Mouse (Mus musculus) intestine, embryonic 16.5 days (tissue): ENCODE measurements at regions not wholly inside any gene's neighbourhood (a gene's known extent, or its start where the extent isn't known, plus 50 kb on each side); places are given as distances from the start of the nearest gene placed in this dataset.

Source experiments
- ATAC-seq: fragments of 200-750 bp; cut with Nextera tagmentation; 2 replicates; pipeline ENCODE4 v1.8.0; 2017; ENCODE audit warnings: moderate TSS enrichment, moderate library complexity
- H3K27ac ChIP-seq: fragments of 300-500 bp; sonication (generic); 2 replicates; pipeline ENCODE4 v1.5.1; 2014; ENCODE audit warnings: mild to moderate bottlenecking, low read length
- H3K27me3 ChIP-seq: fragments of 300-500 bp; sonication (generic); replicated peaks from 2 replicates; pipeline ENCODE4 v1.6.1; 2014; ENCODE audit warnings: low read length, control low read depth, mixed read lengths; ENCODE audit not compliant: control insufficient read depth, insufficient read depth
- H3K36me3 ChIP-seq: fragments of 300-500 bp; sonication (generic); 2 replicates; pipeline ENCODE4 v1.6.1; 2014; ENCODE audit warnings: low read length, control low read depth; ENCODE audit not compliant: control insufficient read depth, insufficient read depth
- H3K4me1 ChIP-seq: fragments of 300-500 bp; sonication (generic); 2 replicates; pipeline ENCODE4 v1.6.1; 2014; ENCODE audit warnings: low read length, control low read depth, mixed read lengths; ENCODE audit not compliant: control insufficient read depth, insufficient read depth
- H3K4me2 ChIP-seq: fragments of 300-500 bp; sonication (generic); 2 replicates; pipeline ENCODE4 v1.6.1; 2014; ENCODE audit warnings: low read depth, low read length, control low read depth
- H3K4me3 ChIP-seq: fragments of 300-500 bp; sonication (generic); 2 replicates; pipeline ENCODE4 v1.5.1; 2014; ENCODE audit warnings: mild to moderate bottlenecking, low read length
- H3K9ac ChIP-seq: fragments of 300-500 bp; sonication (generic); 2 replicates; pipeline ENCODE4 v1.6.1; 2014; ENCODE audit warnings: low read depth, low read length
- H3K9me3 ChIP-seq: fragments of 300-500 bp; sonication (generic); 2 replicates; pipeline ENCODE4 v1.6.1; 2016; ENCODE audit warnings: low read length, control low read depth; ENCODE audit not compliant: control insufficient read depth
- WGBS: fragments of 180-500 bp; shearing (Covaris S2); extraction: QIAGEN DNeasy Blood & Tissue Kit; methylation state at CpG from one replicate; pipeline ENCODE4 v1.1.7; 2014; 5-methylcytosine and 5-hydroxymethylcytosine counted together

GRCm38 (mm10) chr6:11647651-11648050 is 259.6 kb downstream of the Ndufa4 start:
- no peak for ATAC-seq
- Histone ChIP-seq H3K4me2 (no peak overlapping the region), H3K27ac (no peak overlapping the region), H3K9ac (no peak overlapping the region), H3K4me1 (no peaks in the 10 kb centered on the region), H3K27me3 (no peaks in the 10 kb centered on the region), H3K36me3 (no peaks in the 10 kb centered on the region), H3K4me3 (no peak overlapping the region), H3K9me3 (no peaks in the 10 kb centered on the region)
- 46% methylated on average over 1 of the region's 1 CpGs for WGBS

GRCm38 (mm10) chr6:11613331-11613730 is 294.0 kb downstream of the Ndufa4 start:
- no peak overlapping the region for H3K9ac ChIP-seq
- H3K36me3 ChIP-seq = no peaks in the 10 kb centered on the region
- WGBS = 68% methylated on average over 4 of the region's 4 CpGs
- H3K4me2 ChIP-seq = no peak overlapping the region
- no peaks in the 10 kb centered on the region for H3K27me3 ChIP-seq
- H3K9me3 ChIP-seq = no peaks in the 10 kb centered on the region
- no peak overlapping the region for H3K4me3 ChIP-seq
- no peak for ATAC-seq
- H3K4me1 ChIP-seq = no peaks in the 10 kb centered on the region
- no peak overlapping the region for H3K27ac ChIP-seq

- Histone ChIP-seq H3K9ac (no peak overlapping the region), H3K9me3 (no peaks in the 10 kb centered on the region), H3K4me2 (no peak overlapping the region), H3K4me1 (no peaks in the 10 kb centered on the region), H3K4me3 (no peak overlapping the region), H3K36me3 (no peaks in the 10 kb centered on the region), H3K27ac (no peak overlapping the region), H3K27me3 (no peaks in the 10 kb centered on the region)
- no peak for ATAC-seq
These were observed 299.1 kb downstream of the Ndufa4 start for GRCm38 (mm10) chr6:11608214-11608613.

- H3K4me2 ChIP-seq = no peak overlapping the region
- no peak for ATAC-seq
- no peaks in the 10 kb centered on the region for H3K27me3 ChIP-seq
- WGBS = 62% methylated on average over 2 of the region's 2 CpGs
- H3K9me3 ChIP-seq = no peaks in the 10 kb centered on the region
- H3K4me3 ChIP-seq = no peak overlapping the region
- no peak overlapping the region for H3K27ac ChIP-seq
- H3K9ac ChIP-seq = no peak overlapping the region
- no peaks in the 10 kb centered on the region for H3K4me1 ChIP-seq
- no peaks in the 10 kb centered on the region for H3K36me3 ChIP-seq
These were observed 299.6 kb downstream of the Ndufa4 start for GRCm38 (mm10) chr6:11607696-11608095.

- no peak for ATAC-seq
- Histone ChIP-seq H3K9me3 (no peaks in the 10 kb centered on the region), H3K27me3 (no peaks in the 10 kb centered on the region), H3K4me1 (no peaks in the 10 kb centered on the region), H3K4me2 (no peak overlapping the region), H3K27ac (no peak overlapping the region), H3K9ac (no peak overlapping the region), H3K4me3 (no peak overlapping the region), H3K36me3 (no peaks in the 10 kb centered on the region)
- WGBS = 76% methylated on average over 3 of the region's 3 CpGs
These were observed 301.2 kb downstream of the Ndufa4 start for GRCm38 (mm10) chr6:11606055-11606454.

- no peaks in the 10 kb centered on the region for H3K27me3 ChIP-seq
- no peaks in the 10 kb centered on the region for H3K4me1 ChIP-seq
- no peak overlapping the region for H3K4me2 ChIP-seq
- no peak for ATAC-seq
- WGBS = 72% methylated on average over 4 of the region's 4 CpGs
- no peaks in the 10 kb centered on the region for H3K36me3 ChIP-seq
- no peak overlapping the region for H3K27ac ChIP-seq
- H3K4me3 ChIP-seq = no peak overlapping the region
- H3K9me3 ChIP-seq = no peaks in the 10 kb centered on the region
- no peak overlapping the region for H3K9ac ChIP-seq
These were observed 301.8 kb downstream of the Ndufa4 start for GRCm38 (mm10) chr6:11605526-11605925.

- no peaks in the 10 kb centered on the region for H3K9me3 ChIP-seq
- H3K27ac ChIP-seq = no peak overlapping the region
- H3K4me1 ChIP-seq = no peaks in the 10 kb centered on the region
- no peak overlapping the region for H3K4me3 ChIP-seq
- no peaks in the 10 kb centered on the region for H3K27me3 ChIP-seq
- no peaks in the 10 kb centered on the region for H3K36me3 ChIP-seq
- WGBS = 46% methylated on average over 2 of the region's 2 CpGs
- no peak overlapping the region for H3K9ac ChIP-seq
- ATAC-seq = no peak
- H3K4me2 ChIP-seq = no peak overlapping the region
These were observed 312.4 kb downstream of the Ndufa4 start for GRCm38 (mm10) chr6:11594936-11595335.

- Histone ChIP-seq H3K27me3 (no peaks in the 10 kb centered on the region), H3K4me1 (no peaks in the 10 kb centered on the region), H3K4me2 (no peak overlapping the region), H3K36me3 (no peaks in the 10 kb centered on the region), H3K27ac (no peak overlapping the region), H3K9me3 (no peaks in the 10 kb centered on the region), H3K9ac (no peak overlapping the region), H3K4me3 (no peak overlapping the region)
- ATAC-seq = 0 out of 2 replicates have a peak, but pooled peaks have one; percentile 23
- WGBS = 52% methylated on average over 14 of the region's 14 CpGs
These were observed 313.6 kb downstream of the Ndufa4 start for GRCm38 (mm10) chr6:11593583-11594271.

- H3K9ac ChIP-seq = no peak overlapping the region
- H3K27me3 ChIP-seq = no peaks in the 10 kb centered on the region
- no peaks in the 10 kb centered on the region for H3K36me3 ChIP-seq
- no peak for ATAC-seq
- no peak overlapping the region for H3K27ac ChIP-seq
- H3K4me1 ChIP-seq = no peaks in the 10 kb centered on the region
- no peaks in the 10 kb centered on the region for H3K9me3 ChIP-seq
- no peak overlapping the region for H3K4me3 ChIP-seq
- 81% methylated on average over 5 of the region's 5 CpGs for WGBS
- H3K4me2 ChIP-seq = no peak overlapping the region
These were observed 331.2 kb downstream of the Ndufa4 start for GRCm38 (mm10) chr6:11576091-11576490.

- no peaks in the 10 kb centered on the region for H3K36me3 ChIP-seq
- WGBS = 86% methylated on average over 2 of the region's 2 CpGs
- H3K27ac ChIP-seq = no peak overlapping the region
- ATAC-seq = no peak
- no peaks in the 10 kb centered on the region for H3K4me1 ChIP-seq
- no peak overlapping the region for H3K9ac ChIP-seq
- H3K9me3 ChIP-seq = no peaks in the 10 kb centered on the region
- no peak overlapping the region for H3K4me3 ChIP-seq
- no peaks in the 10 kb centered on the region for H3K27me3 ChIP-seq
- H3K4me2 ChIP-seq = no peak overlapping the region
These were observed 342.1 kb downstream of the Ndufa4 start for GRCm38 (mm10) chr6:11565246-11565645.
